Mouse (Mus musculus) inflammation-experienced regulatory T-cells, adult 6 months (primary cell): ENCODE results near the gene Lsm3. TPM values are rescaled to one million over a fixed set of nuclear protein-coding genes. Genes with fewer than 3 reads are reported as not detected.

Experiments used
- ATAC-seq: one replicate; pipeline ENCODE4 v1.8.0; 2017
- polyA plus RNA-seq, 3 experiments: library from polyadenylated mRNA; unstranded; fragments of 100-300 nt; shearing (Covaris generic); gene quantifications; one replicate each; pipeline ENCODE4 v1.2.1; 2017

Gene Lsm3
- polyA plus RNA-seq, 3 experiments from 2014 or later, result 148 to 161 (median 160) TPM

DNA sequence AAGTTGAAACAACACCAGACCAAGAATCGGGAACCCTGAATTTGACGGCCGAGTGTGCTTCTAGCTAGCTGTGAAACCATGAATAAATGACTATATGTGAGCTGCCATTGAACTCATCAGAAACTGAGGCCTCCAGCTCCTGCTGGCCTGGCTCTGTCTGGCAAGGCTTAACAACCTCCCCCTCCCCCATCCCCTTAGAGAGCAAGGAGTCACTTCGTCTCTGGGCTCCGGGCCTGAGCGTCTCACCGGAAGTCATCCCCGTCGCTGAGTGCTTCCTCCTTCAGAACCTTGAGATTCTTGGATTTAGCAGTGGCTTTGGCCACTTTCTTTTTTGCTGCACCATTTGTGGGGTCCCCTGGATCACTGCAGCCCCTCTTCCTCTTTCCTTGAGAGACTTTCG is 5.5 kb upstream of the Lsm3 start:
- ATAC-seq, result no peak

GRCm38 (mm10) chr6:91514135-91514534 is 1.6 kb upstream of the Lsm3 start:
- no peak for ATAC-seq

GRCm38 (mm10) chr6:91514737-91515362 is 878 bp upstream of the Lsm3 start:
- ATAC-seq, result no peak

- ATAC-seq, result no peak
Observed at GRCm38 (mm10) chr6:91518454-91519020, 2.8 kb downstream of the Lsm3 start.

GRCm38 (mm10) chr6:91522816-91523215 is 7.1 kb downstream of the Lsm3 start:
- ATAC-seq, result no peak

- no peak for ATAC-seq
Observed at GRCm38 (mm10) chr6:91525544-91525943, 9.8 kb downstream of the Lsm3 start.

- peak; percentile 61 for ATAC-seq
Observed at GRCm38 (mm10) chr6:91527227-91527860, 11.6 kb downstream of the Lsm3 start.

DNA sequence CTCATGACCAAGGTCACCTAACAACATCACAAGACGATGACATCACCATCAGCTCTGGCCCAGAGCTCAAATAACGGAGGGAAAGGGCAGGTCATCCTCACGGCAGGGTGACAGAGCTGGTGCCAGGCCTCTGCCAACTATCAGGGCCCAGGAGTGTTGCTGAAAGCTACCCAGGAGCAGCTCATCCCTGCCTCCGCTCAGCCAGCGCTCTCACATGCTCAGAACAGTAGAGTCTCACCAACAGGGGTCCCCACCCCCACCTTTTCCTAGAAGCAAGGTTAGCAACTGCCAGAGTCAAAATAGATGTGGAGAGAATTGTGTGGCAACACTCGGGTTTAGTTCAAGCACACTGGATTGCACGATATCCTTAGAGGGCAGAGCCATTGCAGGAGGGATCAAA is 12.5 kb downstream of the Lsm3 start:
- no peak for ATAC-seq

- ATAC-seq, result no peak
Observed at GRCm38 (mm10) chr6:91530673-91531072, 14.9 kb downstream of the Lsm3 start.

GRCm38 (mm10) chr6:91531276-91531675 is 15.5 kb downstream of the Lsm3 start:
- no peak for ATAC-seq

- no peak for ATAC-seq
Observed at GRCm38 (mm10) chr6:91532661-91533060, 16.9 kb downstream of the Lsm3 start.

DNA sequence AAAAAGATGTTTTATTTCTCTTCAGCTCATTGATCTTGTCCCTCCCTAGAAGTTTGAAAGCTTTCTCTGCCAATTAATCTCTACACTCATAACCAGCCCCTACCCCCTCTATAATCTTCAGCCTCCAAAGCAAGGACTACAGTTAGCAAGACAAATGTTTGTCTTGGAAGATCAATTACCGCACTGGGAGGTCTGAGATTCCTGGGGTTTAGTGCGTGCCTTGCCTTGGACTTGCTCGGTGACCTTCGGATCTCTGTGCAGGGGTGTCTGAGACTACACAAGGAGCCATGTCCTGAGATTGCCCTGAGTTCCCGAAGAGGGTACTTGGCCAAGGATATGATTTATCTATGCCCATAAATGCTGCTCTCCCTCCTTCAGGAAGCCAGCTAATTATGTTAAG is 17.6 kb downstream of the Lsm3 start:
- no peak for ATAC-seq

DNA sequence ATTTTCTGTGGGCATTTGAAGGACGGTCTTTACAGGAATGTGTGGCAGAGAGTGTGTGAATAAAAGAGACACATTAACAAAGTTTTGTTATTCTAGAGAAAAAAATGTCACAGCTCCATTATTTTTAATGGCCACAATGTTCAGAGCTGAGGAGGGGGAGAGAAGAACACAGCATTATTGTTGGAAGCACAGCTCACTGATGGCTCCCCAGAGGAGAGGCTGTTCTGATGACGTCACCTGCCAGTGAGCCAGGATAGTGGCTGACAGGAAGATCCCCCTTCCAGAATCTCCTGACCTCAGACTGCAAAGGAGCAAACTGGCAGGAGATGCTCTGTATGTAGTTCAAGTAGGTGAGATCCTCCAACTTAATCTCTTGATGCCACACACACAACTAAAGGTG is 18.0 kb downstream of the Lsm3 start:
- no peak for ATAC-seq

- no peak for ATAC-seq
Observed at GRCm38 (mm10) chr6:91534268-91534667, 18.5 kb downstream of the Lsm3 start.

GRCm38 (mm10) chr6:91535231-91535630 is 19.5 kb downstream of the Lsm3 start:
- no peak for ATAC-seq

- no peak for ATAC-seq
Observed at GRCm38 (mm10) chr6:91536047-91536765, 20.5 kb downstream of the Lsm3 start.

DNA sequence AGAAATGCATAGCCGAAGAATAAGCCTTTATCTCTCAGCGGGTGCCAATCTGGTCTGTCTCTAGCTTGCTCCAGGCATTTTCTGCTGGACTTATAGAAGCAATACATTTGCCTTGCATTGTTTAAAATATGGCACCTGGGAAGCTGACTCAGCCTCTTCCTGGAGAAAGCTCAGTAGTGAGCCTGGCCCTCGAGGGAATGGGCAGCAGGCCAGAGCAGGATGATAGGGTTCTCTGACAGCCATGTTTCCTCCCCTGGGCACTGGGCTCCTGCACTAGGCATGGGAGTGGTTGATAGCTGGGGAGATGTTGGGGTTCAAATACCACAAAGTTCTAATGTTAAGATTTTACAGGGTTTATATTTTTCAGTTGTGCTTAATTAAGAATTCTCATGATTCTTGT is 25.5 kb downstream of the Lsm3 start:
- no peak for ATAC-seq

GRCm38 (mm10) chr6:91543056-91543455 is 27.3 kb downstream of the Lsm3 start:
- ATAC-seq, result no peak

DNA sequence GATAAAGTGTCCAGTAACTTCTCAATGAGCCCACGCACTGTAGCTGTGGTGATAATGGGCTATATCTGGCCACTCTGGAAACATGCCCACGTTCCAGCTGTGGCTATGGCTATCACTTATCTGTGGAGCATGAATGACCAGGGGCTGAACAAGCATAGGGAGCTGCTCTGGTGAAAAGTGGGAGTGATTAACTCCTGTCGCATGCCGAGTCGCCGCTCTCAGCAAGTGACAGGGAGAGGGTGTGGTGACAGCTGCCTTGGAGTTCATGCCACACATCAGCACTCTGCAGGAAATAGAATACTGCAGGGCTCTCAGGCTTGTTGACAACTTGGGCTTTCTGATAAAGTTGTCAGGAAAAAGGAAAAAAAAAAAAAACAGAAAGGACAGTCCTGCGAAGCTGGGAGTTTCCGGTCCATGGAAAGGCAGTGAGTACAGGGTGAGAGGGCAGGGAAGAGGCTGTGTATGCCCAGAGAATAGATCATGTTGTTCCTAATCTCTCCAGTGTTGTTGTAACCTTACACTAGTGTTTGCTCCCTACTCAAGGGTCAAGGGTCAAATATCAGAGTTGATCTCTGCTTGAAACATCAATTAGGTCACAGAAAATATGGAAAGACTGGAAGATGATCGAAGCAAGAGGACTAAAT is 30.6 kb downstream of the Lsm3 start:
- ATAC-seq, result no peak

GRCm38 (mm10) chr6:91547313-91547712 is 31.6 kb downstream of the Lsm3 start:
- no peak for ATAC-seq

- ATAC-seq, result no peak
Observed at GRCm38 (mm10) chr6:91549621-91550020, 33.9 kb downstream of the Lsm3 start.

DNA sequence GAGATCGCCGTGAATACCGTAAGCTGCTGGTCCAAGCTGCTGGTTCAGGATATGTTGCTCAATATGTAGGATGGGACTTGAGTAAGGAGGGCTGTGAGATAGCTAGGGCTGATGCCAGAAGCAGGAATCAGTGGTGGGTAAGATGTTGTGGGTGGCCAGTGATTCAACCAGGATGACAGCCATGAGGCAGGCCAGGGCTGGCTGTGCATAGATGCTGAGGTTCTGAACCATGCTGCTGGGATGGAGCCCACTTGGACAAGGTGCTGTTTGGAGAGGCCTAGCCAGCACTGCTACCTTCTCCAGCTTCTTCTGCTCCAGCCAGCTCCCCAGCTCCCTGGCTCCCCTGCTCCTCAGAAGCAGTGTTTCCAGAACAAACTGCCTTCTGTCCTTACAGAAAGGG is 35.9 kb downstream of the Lsm3 start:
- no peak for ATAC-seq

GRCm38 (mm10) chr6:91552693-91553092 is 37.0 kb downstream of the Lsm3 start:
- ATAC-seq, result no peak
